Mouse (Mus musculus) intestine, embryonic 16.5 days (tissue): ENCODE measurements at regions not wholly inside any gene's neighbourhood (a gene's known extent, or its start where the extent isn't known, plus 50 kb on each side); places are given as distances from the start of the nearest gene placed in this dataset.
A peak's percentile ranks its signal among the peaks of the same experiment; 100 is the strongest.

Source experiments
- ATAC-seq: fragments of 200-750 bp; cut with Nextera tagmentation; 2 replicates; pipeline ENCODE4 v1.8.0; 2017; ENCODE audit warnings: moderate TSS enrichment, moderate library complexity
- H3K27ac ChIP-seq: fragments of 300-500 bp; sonication (generic); 2 replicates; pipeline ENCODE4 v1.5.1; 2014; ENCODE audit warnings: mild to moderate bottlenecking, low read length
- H3K27me3 ChIP-seq: fragments of 300-500 bp; sonication (generic); replicated peaks from 2 replicates; pipeline ENCODE4 v1.6.1; 2014; ENCODE audit warnings: low read length, control low read depth, mixed read lengths; ENCODE audit not compliant: control insufficient read depth, insufficient read depth
- H3K36me3 ChIP-seq: fragments of 300-500 bp; sonication (generic); 2 replicates; pipeline ENCODE4 v1.6.1; 2014; ENCODE audit warnings: low read length, control low read depth; ENCODE audit not compliant: control insufficient read depth, insufficient read depth
- H3K4me1 ChIP-seq: fragments of 300-500 bp; sonication (generic); 2 replicates; pipeline ENCODE4 v1.6.1; 2014; ENCODE audit warnings: low read length, control low read depth, mixed read lengths; ENCODE audit not compliant: control insufficient read depth, insufficient read depth
- H3K4me2 ChIP-seq: fragments of 300-500 bp; sonication (generic); 2 replicates; pipeline ENCODE4 v1.6.1; 2014; ENCODE audit warnings: low read depth, low read length, control low read depth
- H3K4me3 ChIP-seq: fragments of 300-500 bp; sonication (generic); 2 replicates; pipeline ENCODE4 v1.5.1; 2014; ENCODE audit warnings: mild to moderate bottlenecking, low read length
- H3K9ac ChIP-seq: fragments of 300-500 bp; sonication (generic); 2 replicates; pipeline ENCODE4 v1.6.1; 2014; ENCODE audit warnings: low read depth, low read length
- H3K9me3 ChIP-seq: fragments of 300-500 bp; sonication (generic); 2 replicates; pipeline ENCODE4 v1.6.1; 2016; ENCODE audit warnings: low read length, control low read depth; ENCODE audit not compliant: control insufficient read depth
- WGBS: fragments of 180-500 bp; shearing (Covaris S2); extraction: QIAGEN DNeasy Blood & Tissue Kit; methylation state at CpG from one replicate; pipeline ENCODE4 v1.1.7; 2014; 5-methylcytosine and 5-hydroxymethylcytosine counted together

DNA sequence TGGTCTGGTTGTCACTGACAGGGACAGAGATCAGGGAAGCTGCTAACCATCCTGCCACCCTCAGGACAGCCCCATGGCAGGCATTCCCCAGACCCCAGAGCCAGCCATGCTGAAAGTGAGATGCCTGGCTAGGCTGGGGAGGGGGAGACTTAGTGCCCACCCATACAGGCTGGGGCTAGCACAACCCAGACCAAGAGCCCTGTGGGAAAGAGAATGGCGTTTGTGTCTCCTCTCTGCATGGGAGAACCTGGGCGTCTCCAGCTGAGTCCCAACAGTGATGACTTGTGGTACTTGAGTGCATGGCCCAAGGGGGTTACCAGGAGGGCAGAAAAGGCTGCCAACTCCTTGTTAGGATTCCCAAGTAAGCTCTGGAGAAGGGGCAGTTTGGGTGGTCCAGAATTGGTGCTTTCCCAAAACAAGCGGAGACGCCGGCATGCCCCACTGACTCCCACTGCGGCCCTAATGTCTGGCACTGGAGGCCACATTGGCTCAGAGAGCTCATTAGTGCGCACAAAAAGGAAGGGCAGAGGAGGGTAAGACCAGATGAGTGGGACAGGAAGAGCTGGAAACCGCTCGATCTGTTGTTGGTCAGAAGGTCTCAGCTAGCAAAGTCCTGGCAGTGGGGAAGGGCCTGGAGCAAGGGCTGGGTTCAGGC is 332.2 kb upstream of the Npvf start:
- no peak overlapping the region for H3K4me3 ChIP-seq
- WGBS, result 77% methylated on average over 9 of the region's 9 CpGs
- peaks cover 23% of the 10 kb centered on the region for H3K4me1 ChIP-seq
- no peaks in the 10 kb centered on the region for H3K9me3 ChIP-seq
- H3K9ac ChIP-seq, result no peak overlapping the region
- H3K27me3 ChIP-seq, result no peaks in the 10 kb centered on the region
- H3K36me3 ChIP-seq, result no peaks in the 10 kb centered on the region
- no peak for ATAC-seq
- H3K4me2 ChIP-seq, result no peak overlapping the region
- peak overlapping the region; percentile 24; the same call in 1 of the 2 replicates for H3K27ac ChIP-seq

DNA sequence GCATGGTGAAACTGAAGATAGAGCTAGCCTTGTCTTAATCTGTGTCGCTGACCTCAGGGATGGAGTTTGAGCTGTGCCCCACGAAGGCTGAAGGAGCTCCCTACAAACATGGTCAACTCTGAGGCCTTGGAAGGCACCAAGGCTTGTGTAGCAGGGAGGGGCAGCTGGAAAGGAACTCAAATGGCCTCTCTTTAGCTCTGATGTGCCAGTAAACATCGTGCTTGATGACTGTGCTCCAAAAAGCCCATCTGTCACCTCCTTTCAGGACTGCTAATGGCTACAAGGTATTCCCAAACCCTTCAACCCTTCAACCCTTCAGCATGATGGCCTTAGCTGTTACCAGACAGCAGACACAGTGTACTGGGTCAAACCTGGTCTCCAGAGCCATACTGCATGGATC is 334.3 kb upstream of the Npvf start:
- Histone ChIP-seq H3K27me3 (no peaks in the 10 kb centered on the region), H3K9me3 (no peaks in the 10 kb centered on the region), H3K4me3 (no peak overlapping the region), H3K9ac (no peak overlapping the region), H3K4me1 (peaks cover 11% of the 10 kb centered on the region), H3K27ac (no peak overlapping the region), H3K36me3 (no peaks in the 10 kb centered on the region), H3K4me2 (no peak overlapping the region)
- 77% methylated on average over 3 of the region's 3 CpGs for WGBS
- no peak for ATAC-seq

- Histone ChIP-seq H3K4me1 (no peaks in the 10 kb centered on the region; the same call in 1 of the 2 replicates), H3K9ac (no peak overlapping the region), H3K36me3 (no peaks in the 10 kb centered on the region), H3K9me3 (no peaks in the 10 kb centered on the region), H3K4me2 (no peak overlapping the region), H3K27me3 (no peaks in the 10 kb centered on the region), H3K27ac (no peak overlapping the region), H3K4me3 (no peak overlapping the region)
- WGBS, result 67% methylated on average over 8 of the region's 8 CpGs
- no peak for ATAC-seq
These were observed 337.4 kb upstream of the Npvf start for GRCm38 (mm10) chr6:50991528-50992125.

DNA sequence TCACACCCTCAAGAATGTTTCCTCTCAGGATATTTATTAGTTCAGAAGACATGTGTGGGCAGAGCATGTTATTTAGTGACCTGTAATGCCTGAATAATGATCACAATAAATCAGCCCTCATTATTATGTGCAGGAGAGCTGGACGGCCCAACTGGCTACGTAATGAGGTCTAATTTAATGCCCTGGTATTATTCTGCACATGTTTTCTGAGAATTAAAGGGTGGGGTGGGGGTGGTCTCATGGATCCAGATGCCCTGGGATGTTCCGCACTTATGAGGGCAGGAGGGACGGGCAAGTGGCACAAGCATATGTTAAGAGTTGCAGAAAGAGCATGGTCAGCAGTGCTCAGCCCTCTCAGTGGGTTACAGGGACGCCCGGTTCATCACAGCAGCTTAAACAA is 339.7 kb upstream of the Npvf start:
- H3K9me3 ChIP-seq, result no peaks in the 10 kb centered on the region
- ATAC-seq, result no peak
- 82% methylated on average over 6 of the region's 6 CpGs for WGBS
- no peak overlapping the region for H3K4me3 ChIP-seq
- H3K9ac ChIP-seq, result no peak overlapping the region
- H3K36me3 ChIP-seq, result no peaks in the 10 kb centered on the region
- no peak overlapping the region for H3K4me2 ChIP-seq
- no peaks in the 10 kb centered on the region; the same call in 1 of the 2 replicates for H3K4me1 ChIP-seq
- no peaks in the 10 kb centered on the region for H3K27me3 ChIP-seq
- no peak overlapping the region for H3K27ac ChIP-seq

DNA sequence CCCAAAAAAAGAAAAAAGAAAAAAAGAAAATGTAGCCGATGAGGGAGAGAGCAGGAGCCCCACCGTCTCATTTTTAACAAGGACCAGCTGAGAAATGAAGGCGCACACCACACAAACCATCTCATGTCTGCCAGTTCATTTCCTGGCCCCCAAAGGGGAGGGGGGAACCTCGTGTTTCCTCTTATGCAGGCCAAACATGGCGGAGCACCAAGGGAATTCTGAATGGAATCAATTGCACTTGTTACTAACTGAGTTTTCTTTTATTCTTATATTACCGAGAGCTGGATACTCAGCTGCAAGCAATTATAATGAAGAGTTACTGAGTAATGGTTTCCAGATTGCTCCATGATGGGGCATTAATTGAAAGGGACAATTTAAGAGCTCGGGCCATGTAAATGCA is 348.5 kb upstream of the Npvf start:
- 63% methylated on average over 7 of the region's 7 CpGs for WGBS
- no peaks in the 10 kb centered on the region for H3K9me3 ChIP-seq
- no peaks in the 10 kb centered on the region for H3K27me3 ChIP-seq
- H3K9ac ChIP-seq, result no peak overlapping the region
- ATAC-seq, result no peak
- 0 out of 2 replicates have a peak, but pooled peaks cover 2% of the 10 kb centered on the region for H3K4me1 ChIP-seq
- H3K4me2 ChIP-seq, result no peak overlapping the region
- H3K27ac ChIP-seq, result no peak overlapping the region
- H3K4me3 ChIP-seq, result no peak overlapping the region
- H3K36me3 ChIP-seq, result no peaks in the 10 kb centered on the region

DNA sequence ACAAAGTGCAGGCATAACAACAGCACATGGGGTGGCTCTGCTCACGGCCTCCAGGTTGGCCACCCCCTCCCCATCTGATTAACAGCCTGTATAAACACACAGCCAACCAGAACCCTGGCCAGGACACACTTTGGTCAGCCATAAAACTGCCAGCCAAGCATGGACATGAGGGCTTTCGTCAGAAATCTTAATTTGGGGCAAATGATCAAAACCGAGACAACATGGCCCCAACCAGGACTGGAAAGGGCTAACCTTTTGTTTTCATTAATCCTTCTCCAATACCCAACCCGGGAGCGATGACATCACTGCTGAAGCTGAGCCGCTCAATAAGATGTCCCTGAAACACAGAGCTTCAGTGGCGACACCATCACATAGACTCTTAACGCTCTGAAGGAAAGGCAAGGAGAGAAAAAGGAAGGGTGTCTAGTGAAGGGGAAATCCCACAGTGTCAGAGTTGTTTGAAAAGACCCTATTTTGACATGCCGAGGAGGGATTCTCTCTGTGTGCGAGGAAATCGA is 351.9 kb upstream of the Npvf start:
- ATAC-seq, result no peak
- no peaks in the 10 kb centered on the region for H3K36me3 ChIP-seq
- H3K27ac ChIP-seq, result no peak overlapping the region
- no peaks in the 10 kb centered on the region for H3K9me3 ChIP-seq
- H3K4me1 ChIP-seq, result 0 out of 2 replicates have a peak, but pooled peaks cover 4% of the 10 kb centered on the region
- H3K4me3 ChIP-seq, result no peak overlapping the region
- H3K27me3 ChIP-seq, result no peaks in the 10 kb centered on the region
- 52% methylated on average over 11 of the region's 11 CpGs for WGBS
- no peak overlapping the region for H3K9ac ChIP-seq
- no peak overlapping the region for H3K4me2 ChIP-seq

- peak overlapping the region; percentile 29 for H3K27ac ChIP-seq
- WGBS, result 57% methylated on average over 14 of the region's 14 CpGs
- H3K9me3 ChIP-seq, result no peaks in the 10 kb centered on the region
- no peak overlapping the region for H3K4me3 ChIP-seq
- no peak overlapping the region for H3K4me2 ChIP-seq
- H3K36me3 ChIP-seq, result no peaks in the 10 kb centered on the region
- H3K27me3 ChIP-seq, result no peaks in the 10 kb centered on the region
- ATAC-seq, result 0 out of 2 replicates have a peak, but pooled peaks have one; percentile 46
- no peak overlapping the region for H3K9ac ChIP-seq
- 0 out of 2 replicates have a peak, but pooled peaks cover 4% of the 10 kb centered on the region for H3K4me1 ChIP-seq
These were observed 355.5 kb upstream of the Npvf start for GRCm38 (mm10) chr6:51009526-51010340.

- Histone ChIP-seq H3K9me3 (no peaks in the 10 kb centered on the region), H3K36me3 (no peaks in the 10 kb centered on the region), H3K4me2 (no peak overlapping the region), H3K9ac (no peak overlapping the region), H3K4me3 (no peak overlapping the region), H3K27me3 (no peaks in the 10 kb centered on the region), H3K4me1 (0 out of 2 replicates have a peak, but pooled peaks cover 2% of the 10 kb centered on the region), H3K27ac (no peak overlapping the region; the same call in 1 of the 2 replicates)
- 79% methylated on average over 1 of the region's 1 CpGs for WGBS
- ATAC-seq, result no peak
These were observed 356.3 kb upstream of the Npvf start for GRCm38 (mm10) chr6:51010536-51010935.
